Mouse (Mus musculus) heart, adult 2 months (tissue): ENCODE measurements around the gene Gpc5. TPM values are rescaled to one million over a fixed set of nuclear protein-coding genes. Genes with fewer than 3 reads are reported as not detected.

Experiments used
- DNase-seq, 2 experiments: peaks; one replicate each; pipeline ENCODE4 v3.0.0; 2021
- H3K27ac ChIP-seq: fragments of 200-600 bp; 2 replicates; pipeline ENCODE4 v1.8.1; 2022
- H3K27me3 ChIP-seq: fragments of 200-500 bp; 2 replicates; pipeline ENCODE4 v1.6.1; 2012; ENCODE audit warnings: mild to moderate bottlenecking, low read length, inconsistent platforms, mixed read lengths; ENCODE audit not compliant: control insufficient read depth, insufficient read depth
- H3K36me3 ChIP-seq: fragments of 200-500 bp; 2 replicates; pipeline ENCODE4 v1.6.1; 2012; ENCODE audit warnings: low read length, inconsistent platforms; ENCODE audit not compliant: control insufficient read depth, insufficient read depth
- H3K4me1 ChIP-seq: fragments of 200-500 bp; 2 replicates; pipeline ENCODE4 v1.6.1; 2011; ENCODE audit warnings: low read length; ENCODE audit not compliant: control insufficient read depth, insufficient read depth
- H3K4me3 ChIP-seq: fragments of 200-600 bp; 2 replicates; pipeline ENCODE4 v1.8.1; 2022
- H3K79me2 ChIP-seq: fragments of 200-500 bp; replicated peaks from 2 replicates; pipeline ENCODE4 v1.6.1; 2012; ENCODE audit warnings: mild to moderate bottlenecking, inconsistent platforms, low read length, moderate library complexity, mixed read lengths; ENCODE audit not compliant: control insufficient read depth, insufficient read depth
- H3K9ac ChIP-seq: fragments of 200-500 bp; 2 replicates; pipeline ENCODE4 v1.6.1; 2012; ENCODE audit warnings: low read depth, mild to moderate bottlenecking, control low read depth, inconsistent platforms, low read length, mixed read lengths
- CTCF ChIP-seq: fragments of 200-600 bp; IDR thresholded peaks from 2 replicates; pipeline ENCODE4 v1.8.1; 2022; ENCODE audit warnings: antibody characterized with exemption, mild to moderate bottlenecking, moderate library complexity
- EP300 ChIP-seq: fragments of 200-500 bp; IDR thresholded peaks from 2 replicates; pipeline ENCODE4 v1.6.1; 2011; ENCODE audit warnings: low read depth, low read length, control low read depth; ENCODE audit not compliant: insufficient read depth
- POLR2A ChIP-seq: fragments of 200-500 bp; IDR thresholded peaks from 2 replicates; pipeline ENCODE4 v1.6.1; 2011; ENCODE audit warnings: mild to moderate bottlenecking, low read depth, low read length, control low read depth; ENCODE audit not compliant: insufficient read depth
- WGBS: fragments of 180-500 bp; shearing (Covaris S2); methylation state at CpG from one replicate; pipeline ENCODE4 v1.1.7; 2018; 5-methylcytosine and 5-hydroxymethylcytosine counted together
- intact Hi-C: fragments of 180-260 bp; cut with DNase I; formaldehyde crosslinking; loops from one replicate; pipeline ENCODE4 v1.15.1; 2025
- polyA plus RNA-seq: library from polyadenylated mRNA; depleted of rRNA; stranded (reverse); fragments of >200 nt; gene quantifications from 2 replicates; pipeline ENCODE4 v1.2.3, GENCODE M21; 2012
- total RNA-seq, 2 experiments: library from RNA; stranded (reverse); gene quantifications; 2 replicates each; pipeline ENCODE4 v1.2.3; 2021

The Gpc5 gene
- total and polyA plus RNA-seq, 3 experiments = not detected

DNA sequence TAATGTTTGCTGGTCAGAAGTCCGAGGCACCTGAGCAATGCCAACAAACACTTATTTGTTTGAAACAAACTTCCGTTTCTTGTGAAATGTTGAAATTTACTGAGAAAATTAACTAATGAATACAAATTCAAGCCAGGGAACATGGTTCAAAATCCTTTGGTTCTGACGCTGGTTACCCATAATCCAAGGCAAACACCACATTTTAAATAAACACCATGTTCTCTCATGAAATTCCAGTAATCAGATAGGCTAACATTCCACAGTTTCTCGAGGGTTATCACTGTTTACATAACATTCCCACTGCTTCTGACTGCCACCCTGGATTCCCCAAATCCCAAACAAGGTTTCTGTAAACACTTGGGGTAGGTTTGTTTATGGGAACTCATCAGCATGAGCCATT, 1356.2 kb downstream of the Gpc5 start:
- no peaks in the 10 kb centered on the region for H3K4me1 ChIP-seq
- no peaks in the 10 kb centered on the region for H3K27me3 ChIP-seq
- no peak overlapping the region for H3K4me3 ChIP-seq
- 47% methylated on average over 4 of the region's 4 CpGs for WGBS
- intact Hi-C loops = no loop called here
- H3K9ac ChIP-seq = no peak overlapping the region
- TF ChIP-seq POLR2A (no peak), CTCF (no peak), EP300 (no peak)
- no peaks in the 10 kb centered on the region for H3K79me2 ChIP-seq
- DNase-seq = no peak
- H3K36me3 ChIP-seq = no peaks in the 10 kb centered on the region
- no peak overlapping the region for H3K27ac ChIP-seq

- TF ChIP-seq POLR2A = no peak
- no peak for TF ChIP-seq CTCF
- TF ChIP-seq EP300 = no peak
- intact Hi-C loops = no loop called here
- WGBS = 71% methylated on average over 3 of the region's 3 CpGs
- no peak for DNase-seq
- H3K4me3 ChIP-seq = no peak overlapping the region
- no peaks in the 10 kb centered on the region for H3K4me1 ChIP-seq
- no peaks in the 10 kb centered on the region for H3K27me3 ChIP-seq
- H3K27ac ChIP-seq = no peak overlapping the region
- no peak overlapping the region for H3K9ac ChIP-seq
- no peaks in the 10 kb centered on the region for H3K79me2 ChIP-seq
- no peaks in the 10 kb centered on the region for H3K36me3 ChIP-seq
Observed at GRCm38 (mm10) chr14:116453356-116453755, 1361.3 kb downstream of the Gpc5 start.

DNA sequence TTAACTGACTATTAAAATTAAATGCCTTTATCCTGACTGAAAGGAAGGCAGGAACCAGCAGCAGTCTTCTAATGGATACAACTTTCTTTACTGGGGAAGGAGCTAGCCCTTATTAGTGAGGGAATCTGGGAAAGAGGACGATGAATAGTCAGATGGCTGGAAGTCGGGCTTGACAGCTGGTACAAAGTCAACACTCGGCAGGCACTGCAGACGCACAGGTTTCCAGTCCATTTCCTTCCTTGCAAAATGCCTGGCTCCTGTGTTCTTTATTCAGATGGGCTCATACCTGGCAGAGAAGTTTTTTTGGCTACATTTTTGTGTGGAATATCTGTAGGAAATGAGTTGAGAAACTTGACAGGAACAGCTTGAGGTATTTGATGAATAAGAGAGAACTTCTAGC, 1364.2 kb downstream of the Gpc5 start:
- 49% methylated on average over 4 of the region's 4 CpGs for WGBS
- no peaks in the 10 kb centered on the region for H3K79me2 ChIP-seq
- intact Hi-C loops = no loop called here
- no peaks in the 10 kb centered on the region for H3K36me3 ChIP-seq
- DNase-seq = no peak
- no peak overlapping the region for H3K4me3 ChIP-seq
- H3K27ac ChIP-seq = no peak overlapping the region
- H3K27me3 ChIP-seq = no peaks in the 10 kb centered on the region
- H3K4me1 ChIP-seq = no peaks in the 10 kb centered on the region
- no peak overlapping the region for H3K9ac ChIP-seq
- TF ChIP-seq CTCF (no peak), POLR2A (no peak), EP300 (no peak)

- Histone ChIP-seq H3K79me2 (no peaks in the 10 kb centered on the region), H3K9ac (no peak overlapping the region), H3K36me3 (no peaks in the 10 kb centered on the region), H3K27ac (no peak overlapping the region), H3K4me3 (no peak overlapping the region), H3K4me1 (no peaks in the 10 kb centered on the region), H3K27me3 (no peaks in the 10 kb centered on the region)
- DNase-seq = no peak
- TF ChIP-seq CTCF = no peak
- no peak for TF ChIP-seq POLR2A
- WGBS = 83% methylated on average over 8 of the region's 8 CpGs
- intact Hi-C loops = no loop called here
Observed at GRCm38 (mm10) chr14:116473378-116474179, 1381.6 kb downstream of the Gpc5 start.

GRCm38 (mm10) chr14:116494285-116494850, 1402.4 kb downstream of the Gpc5 start:
- intact Hi-C loops = no loop called here
- H3K4me3 ChIP-seq = no peak overlapping the region
- no peak overlapping the region for H3K27ac ChIP-seq
- no peak overlapping the region for H3K9ac ChIP-seq
- H3K4me1 ChIP-seq = no peaks in the 10 kb centered on the region
- no peaks in the 10 kb centered on the region for H3K36me3 ChIP-seq
- WGBS = 30% methylated on average over 1 of the region's 1 CpGs
- H3K79me2 ChIP-seq = no peaks in the 10 kb centered on the region
- DNase-seq = no peak
- TF ChIP-seq CTCF (no peak), EP300 (no peak)
- no peaks in the 10 kb centered on the region for H3K27me3 ChIP-seq

GRCm38 (mm10) chr14:116538216-116538615, 1446.2 kb downstream of the Gpc5 start:
- H3K27me3 ChIP-seq = no peaks in the 10 kb centered on the region
- no peak overlapping the region for H3K27ac ChIP-seq
- intact Hi-C loops = no loop called here
- H3K79me2 ChIP-seq = no peaks in the 10 kb centered on the region
- no peaks in the 10 kb centered on the region for H3K4me1 ChIP-seq
- no peak overlapping the region for H3K9ac ChIP-seq
- H3K36me3 ChIP-seq = no peaks in the 10 kb centered on the region
- WGBS = 69% methylated on average over 3 of the region's 3 CpGs
- DNase-seq = no peak
- TF ChIP-seq EP300 = no peak
- no peak for TF ChIP-seq POLR2A
- no peak for TF ChIP-seq CTCF
- no peak overlapping the region for H3K4me3 ChIP-seq
